Mouse (Mus musculus) forebrain, embryonic 11.5 days (tissue): ENCODE results near the gene Lyrm1. TPM values are rescaled to one million over a fixed set of nuclear protein-coding genes. Genes with fewer than 3 reads are reported as not detected.

ENCODE experiments used
- ATAC-seq: fragments of 200-750 bp; cut with Nextera tagmentation; replicated peaks from 2 replicates; pipeline ENCODE4 v1.8.0; 2017; ENCODE audit warnings: moderate TSS enrichment; ENCODE audit not compliant: low FRiP score
- DNase-seq: peaks from one replicate; pipeline ENCODE4 v3.0.0-alpha.2; 2017; ENCODE audit warnings: low spot score
- H3K27ac ChIP-seq: fragments of 300-500 bp; sonication (generic); 2 replicates; pipeline ENCODE4 v1.5.1; 2014; ENCODE audit warnings: low read depth, low read length
- H3K27me3 ChIP-seq: fragments of 300-500 bp; sonication (generic); 2 replicates; pipeline ENCODE4 v1.6.1; 2014; ENCODE audit warnings: mild to moderate bottlenecking, low read length, mixed read lengths; ENCODE audit not compliant: control insufficient read depth, insufficient read depth
- H3K36me3 ChIP-seq: fragments of 300-500 bp; sonication (generic); 2 replicates; pipeline ENCODE4 v1.6.1; 2014; ENCODE audit warnings: mild to moderate bottlenecking, low read length, moderate library complexity, mixed read lengths; ENCODE audit not compliant: control insufficient read depth, insufficient read depth
- H3K4me1 ChIP-seq: fragments of 300-500 bp; sonication (generic); replicated peaks from 2 replicates; pipeline ENCODE4 v1.6.1; 2014; ENCODE audit warnings: low read length, mixed read lengths; ENCODE audit not compliant: control insufficient read depth, insufficient read depth
- H3K4me2 ChIP-seq: fragments of 300-500 bp; sonication (generic); 2 replicates; pipeline ENCODE4 v1.6.1; 2014; ENCODE audit warnings: low read depth, mild to moderate bottlenecking, low read length, moderate library complexity, mixed read lengths; ENCODE audit not compliant: severe bottlenecking
- H3K4me3 ChIP-seq: fragments of 300-500 bp; sonication (generic); 2 replicates; pipeline ENCODE4 v1.5.1; 2014; ENCODE audit warnings: low read depth, low read length
- H3K9ac ChIP-seq: fragments of 300-500 bp; sonication (generic); 2 replicates; pipeline ENCODE4 v1.6.1; 2014; ENCODE audit warnings: low read length
- H3K9me3 ChIP-seq: fragments of 300-500 bp; sonication (generic); 2 replicates; pipeline ENCODE4 v1.6.1; 2016; ENCODE audit warnings: low read length, mixed read lengths; ENCODE audit not compliant: control insufficient read depth
- WGBS: fragments of 180-500 bp; shearing (Covaris S2); extraction: QIAGEN DNeasy Blood & Tissue Kit; methylation state at CpG from one replicate; pipeline ENCODE4 v1.1.7; 2014; 5-methylcytosine and 5-hydroxymethylcytosine counted together
- polyA plus RNA-seq: library from polyadenylated mRNA; unstranded; fragments of >200 nt; fragmentation: Nextera tagmentation; extraction: Ambion mirVana; gene quantifications from 2 replicates; pipeline ENCODE4 v1.2.1, GENCODE M21; 2014

Lyrm1 gene
- polyA plus RNA-seq, 1 experiment from 2014 or later: 10.2 TPM

- Histone ChIP-seq H3K9me3 (no peaks in the 10 kb centered on the region), H3K4me1 (no peaks in the 10 kb centered on the region), H3K4me2 (no peak overlapping the region), H3K27me3 (no peaks in the 10 kb centered on the region), H3K9ac (no peak overlapping the region), H3K36me3 (no peaks in the 10 kb centered on the region), H3K27ac (no peak overlapping the region), H3K4me3 (no peak overlapping the region)
- DNase-seq (no peak), ATAC-seq (no peak)
- WGBS: 87% methylated on average over 6 of the region's 6 CpGs
These were observed 64.9 kb downstream of the Lyrm1 start for GRCm38 (mm10) chr7:119960546-119960945.

- WGBS: 73% methylated on average over 2 of the region's 2 CpGs
- H3K27me3 ChIP-seq: no peaks in the 10 kb centered on the region
- H3K4me1 ChIP-seq: no peaks in the 10 kb centered on the region
- no peak overlapping the region for H3K4me3 ChIP-seq
- no peak overlapping the region for H3K9ac ChIP-seq
- ATAC-seq (no peak), DNase-seq (no peak)
- H3K27ac ChIP-seq: no peak overlapping the region
- no peaks in the 10 kb centered on the region for H3K9me3 ChIP-seq
- no peaks in the 10 kb centered on the region for H3K36me3 ChIP-seq
- no peak overlapping the region for H3K4me2 ChIP-seq
These were observed 65.4 kb downstream of the Lyrm1 start for GRCm38 (mm10) chr7:119961107-119961506.

GRCm38 (mm10) chr7:119965205-119965604, 69.5 kb downstream of the Lyrm1 start:
- no peaks in the 10 kb centered on the region for H3K4me1 ChIP-seq
- DNase-seq (no peak), ATAC-seq (no peak)
- H3K9me3 ChIP-seq: no peaks in the 10 kb centered on the region
- H3K27me3 ChIP-seq: no peaks in the 10 kb centered on the region
- H3K4me2 ChIP-seq: no peak overlapping the region
- H3K27ac ChIP-seq: no peak overlapping the region
- no peak overlapping the region for H3K9ac ChIP-seq
- no peak overlapping the region for H3K4me3 ChIP-seq
- no peaks in the 10 kb centered on the region for H3K36me3 ChIP-seq
- WGBS: 89% methylated on average over 4 of the region's 4 CpGs

GRCm38 (mm10) chr7:119965651-119966395, 70.2 kb downstream of the Lyrm1 start:
- H3K36me3 ChIP-seq: no peaks in the 10 kb centered on the region
- H3K4me1 ChIP-seq: no peaks in the 10 kb centered on the region
- no peak overlapping the region for H3K9ac ChIP-seq
- no peaks in the 10 kb centered on the region for H3K27me3 ChIP-seq
- H3K9me3 ChIP-seq: no peaks in the 10 kb centered on the region
- H3K4me3 ChIP-seq: no peak overlapping the region
- ATAC-seq: no peak
- 84% methylated on average over 9 of the region's 9 CpGs for WGBS
- H3K4me2 ChIP-seq: no peak overlapping the region
- DNase-seq: no peak
- no peak overlapping the region for H3K27ac ChIP-seq

GRCm38 (mm10) chr7:119969320-119969719, 73.7 kb downstream of the Lyrm1 start:
- Histone ChIP-seq H3K27ac (no peak overlapping the region), H3K9me3 (no peaks in the 10 kb centered on the region), H3K4me3 (no peak overlapping the region), H3K4me2 (no peak overlapping the region), H3K9ac (no peak overlapping the region), H3K4me1 (no peaks in the 10 kb centered on the region), H3K27me3 (no peaks in the 10 kb centered on the region), H3K36me3 (no peaks in the 10 kb centered on the region)
- DNase-seq (no peak), ATAC-seq (no peak)
- WGBS: 76% methylated on average over 2 of the region's 2 CpGs

DNA sequence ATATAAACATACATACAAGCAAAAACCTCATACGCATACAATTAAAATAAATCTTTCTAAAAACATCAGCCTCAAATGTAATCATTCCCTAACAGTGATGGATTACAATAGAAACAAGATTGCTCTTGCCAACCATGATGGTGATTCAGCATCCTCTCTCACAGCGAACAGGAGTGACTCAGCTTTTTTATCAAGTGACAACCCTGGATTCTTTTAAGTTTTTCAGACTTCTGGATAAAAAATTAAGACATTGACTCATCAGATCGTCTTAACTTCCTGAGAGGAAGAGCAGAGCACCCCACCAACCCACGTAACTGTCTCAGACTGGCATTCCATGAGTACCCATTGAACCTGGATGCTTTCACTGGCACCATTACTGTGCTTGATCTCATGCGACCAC, 78.6 kb downstream of the Lyrm1 start:
- no peak overlapping the region for H3K9ac ChIP-seq
- 89% methylated on average over 5 of the region's 5 CpGs for WGBS
- H3K4me1 ChIP-seq: no peaks in the 10 kb centered on the region
- no peaks in the 10 kb centered on the region for H3K27me3 ChIP-seq
- no peaks in the 10 kb centered on the region for H3K9me3 ChIP-seq
- no peak for ATAC-seq
- H3K27ac ChIP-seq: no peak overlapping the region
- no peak for DNase-seq
- H3K36me3 ChIP-seq: no peaks in the 10 kb centered on the region
- no peak overlapping the region for H3K4me3 ChIP-seq
- no peak overlapping the region for H3K4me2 ChIP-seq

- H3K27ac ChIP-seq: no peak overlapping the region
- WGBS: 82% methylated on average over 6 of the region's 6 CpGs
- no peak for DNase-seq
These were observed 80.6 kb downstream of the Lyrm1 start for GRCm38 (mm10) chr7:119976256-119976655.

DNA sequence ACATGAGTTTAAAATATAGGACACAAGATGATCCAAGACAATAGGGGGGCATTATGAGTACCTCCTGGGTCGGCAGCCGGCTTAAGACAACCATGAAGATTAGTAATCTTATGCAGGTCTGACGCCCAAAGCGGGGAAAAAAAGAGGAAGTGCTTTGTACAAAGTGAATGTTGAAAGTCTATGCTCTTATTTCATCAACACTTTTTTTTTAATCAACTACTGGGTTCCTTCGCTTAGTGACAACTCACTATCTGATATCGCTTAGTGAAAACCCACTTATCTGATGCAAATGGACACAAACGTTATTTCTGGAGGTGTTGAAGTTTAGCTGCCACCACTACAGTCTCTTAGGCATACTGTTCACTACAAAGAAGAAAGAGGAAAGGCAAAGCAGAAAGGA, 81.9 kb downstream of the Lyrm1 start:
- ATAC-seq: no peak
- WGBS: 85% methylated on average over 7 of the region's 7 CpGs

More at GRCm38 (mm10) chr7:119976256-119976655, 80.6 kb downstream of the Lyrm1 start:
- Histone ChIP-seq H3K27me3 (no peaks in the 10 kb centered on the region), H3K9me3 (no peaks in the 10 kb centered on the region), H3K9ac (no peak overlapping the region), H3K4me2 (no peak overlapping the region), H3K36me3 (no peaks in the 10 kb centered on the region), H3K4me3 (no peak overlapping the region), H3K4me1 (no peaks in the 10 kb centered on the region)
- no peak for ATAC-seq

DNA sequence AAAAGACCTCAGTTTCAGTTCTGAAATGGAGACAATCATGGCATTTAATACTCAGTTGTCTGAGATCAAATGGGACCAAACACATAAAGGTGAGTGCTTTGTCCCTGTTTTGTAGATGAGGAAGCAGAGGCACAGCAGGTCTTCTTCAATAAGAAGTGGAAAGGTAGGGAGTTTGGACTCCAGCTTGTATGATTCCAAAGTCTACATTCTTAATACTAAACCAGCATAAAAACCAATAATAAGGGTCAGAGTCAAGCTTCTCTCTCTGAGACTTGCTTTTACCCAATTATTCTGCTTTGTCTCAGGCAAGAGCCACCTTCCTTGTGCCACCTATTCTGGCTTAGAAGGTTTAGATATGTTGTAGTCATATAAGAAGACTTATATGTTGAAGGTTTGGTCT, 82.9 kb downstream of the Lyrm1 start:
- Histone ChIP-seq H3K4me3 (no peak overlapping the region), H3K27me3 (no peaks in the 10 kb centered on the region), H3K4me1 (no peaks in the 10 kb centered on the region), H3K4me2 (no peak overlapping the region), H3K9me3 (no peaks in the 10 kb centered on the region), H3K9ac (no peak overlapping the region), H3K36me3 (no peaks in the 10 kb centered on the region), H3K27ac (no peak overlapping the region)
- ATAC-seq (no peak), DNase-seq (no peak)

More for the DNA sequence above, 81.9 kb downstream of the Lyrm1 start:
- H3K4me2 ChIP-seq: no peak overlapping the region
- H3K9ac ChIP-seq: no peak overlapping the region
- no peaks in the 10 kb centered on the region for H3K36me3 ChIP-seq
- H3K4me3 ChIP-seq: no peak overlapping the region
- H3K27me3 ChIP-seq: no peaks in the 10 kb centered on the region
- no peaks in the 10 kb centered on the region for H3K9me3 ChIP-seq
- H3K4me1 ChIP-seq: no peaks in the 10 kb centered on the region
- no peak overlapping the region for H3K27ac ChIP-seq
- no peak for DNase-seq
